Mouse (Mus musculus): ENCODE measurements around the gene Ntn5.

The Ntn5 gene

GRCm38 (mm10) chr7:45711316-45712021 is 27.6 kb downstream of the Ntn5 start:
- peak in 1 of 2 experiments; percentile 62 for DNase-seq (ENCODE audit: low spot score in 2 of 2)

DNA sequence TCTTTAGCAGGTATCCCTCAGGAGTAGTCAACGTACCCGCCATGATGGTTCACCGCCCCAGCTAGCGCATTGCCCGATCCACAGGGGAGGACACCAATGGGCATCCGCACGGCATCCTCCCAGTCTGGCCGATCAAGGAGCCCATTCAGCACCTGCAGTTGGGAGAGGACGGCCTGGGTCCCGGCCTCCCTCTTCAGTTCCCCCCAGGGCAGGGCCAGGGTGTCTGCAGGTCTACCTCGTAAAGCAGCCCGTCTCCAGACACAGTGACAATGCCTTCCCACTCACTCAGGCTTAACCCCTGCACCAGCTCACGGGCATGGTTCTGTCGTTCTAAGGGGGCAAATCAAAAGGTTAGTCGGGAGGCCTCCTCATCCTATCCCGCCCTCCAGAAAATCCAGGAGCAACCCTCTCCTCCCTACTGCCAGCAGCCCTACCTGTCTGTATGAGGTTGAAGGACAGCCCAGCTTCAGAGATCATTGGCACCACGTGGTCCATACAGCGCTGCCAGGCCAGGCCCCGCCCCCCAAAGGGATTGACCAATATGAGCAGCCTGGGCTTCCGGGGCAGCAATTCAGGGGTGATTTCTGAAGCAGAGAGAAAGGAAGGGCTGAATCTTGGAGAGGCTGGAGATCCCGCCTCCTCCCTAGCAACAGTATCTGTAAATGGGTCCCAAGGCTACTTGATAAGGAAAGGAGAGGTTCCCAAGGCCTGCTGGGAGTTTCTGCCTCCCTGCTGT is 28.4 kb downstream of the Ntn5 start:
- DNase-seq (ENCODE audit: low spot score in 2 of 2), result peak in 1 of 2 experiments; percentile 58

- peak in 1 of 2 experiments; percentile 53 for DNase-seq (ENCODE audit: low spot score in 2 of 2)
Measured at GRCm38 (mm10) chr7:45713396-45713795, 29.6 kb downstream of the Ntn5 start.

DNA sequence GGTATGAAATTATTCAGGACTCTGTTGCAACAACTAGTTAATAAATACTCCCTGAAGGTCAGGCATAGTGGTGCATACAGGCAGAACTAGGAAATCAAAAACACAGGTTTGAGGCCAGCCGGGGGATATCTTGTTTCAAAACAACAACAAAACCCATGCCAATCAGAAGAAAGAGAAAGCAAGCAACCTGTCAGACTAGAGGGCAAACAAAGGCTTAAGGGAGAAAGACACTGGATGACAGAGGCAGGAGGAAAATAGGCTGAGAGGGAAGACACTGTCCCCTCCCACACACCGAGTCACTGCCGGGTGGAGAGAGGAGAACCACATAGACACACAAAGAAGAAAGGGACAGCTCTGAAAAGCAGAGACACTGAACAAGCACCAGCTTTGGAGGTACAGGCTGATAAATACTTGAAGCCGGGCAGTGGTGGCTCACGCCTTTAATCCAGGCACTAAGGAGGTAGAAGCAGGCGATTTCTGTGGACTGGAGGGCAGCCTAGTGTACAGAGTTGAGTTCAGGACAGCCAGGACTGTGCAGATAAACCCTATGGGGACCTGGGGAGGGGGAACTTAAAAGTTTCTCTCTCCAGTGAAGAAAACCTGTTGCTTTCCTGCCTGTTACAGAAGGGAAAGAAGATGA is 30.2 kb downstream of the Ntn5 start:
- DNase-seq (ENCODE audit: low spot score in 2 of 2), result no peak

- peak in 1 of 2 experiments; percentile 28 for DNase-seq (ENCODE audit: low spot score in 2 of 2)
Measured at GRCm38 (mm10) chr7:45714630-45715089, 30.8 kb downstream of the Ntn5 start.

DNA sequence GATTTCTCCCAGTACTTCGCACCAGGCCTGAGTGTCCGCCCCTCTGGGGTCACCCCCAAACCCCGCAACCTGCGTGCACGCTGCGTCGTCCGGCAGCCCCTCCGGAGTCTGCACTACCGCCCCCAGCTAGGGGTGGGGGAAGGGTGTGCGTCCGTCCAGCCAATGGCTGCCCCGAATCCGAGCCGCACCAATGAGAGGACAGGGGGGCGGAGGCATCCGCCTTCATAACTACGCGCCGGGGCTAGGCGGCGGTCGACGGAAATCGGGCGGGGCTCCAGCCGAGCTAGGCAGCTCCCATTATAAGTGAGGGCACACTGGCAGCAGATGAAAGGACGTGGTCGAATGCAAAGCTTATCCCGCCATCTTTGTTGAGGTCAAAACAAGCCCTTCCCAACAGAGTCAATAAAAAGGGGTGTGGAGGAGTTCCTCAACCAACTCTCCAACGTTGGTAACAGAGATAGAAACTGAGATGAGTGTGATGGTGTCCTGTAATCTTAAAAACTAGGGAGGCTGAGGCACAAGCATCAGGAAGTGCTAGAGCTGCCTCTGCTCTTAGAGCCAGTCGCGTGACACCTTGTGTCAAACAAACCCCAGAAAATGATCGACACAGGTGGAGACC is 31.4 kb downstream of the Ntn5 start, which contains the start of gene Rpl18:
Gene Rpl18, plus strand, starts transcription at position 368 of the 619 bp plus-strand sequence.
- peak; percentile 99 for DNase-seq (ENCODE audit: low spot score in 2 of 2)

GRCm38 (mm10) chr7:45715741-45716459 is 32.1 kb downstream of the Ntn5 start:
- peak; percentile 62 to 64 for DNase-seq (ENCODE audit: low spot score in 2 of 2)

- DNase-seq (ENCODE audit: low spot score in 2 of 2), result no peak
Measured at GRCm38 (mm10) chr7:45716460-45716857, 32.6 kb downstream of the Ntn5 start.

- no peak for DNase-seq (ENCODE audit: low spot score in 2 of 2)
Measured at GRCm38 (mm10) chr7:45716952-45717917, 33.4 kb downstream of the Ntn5 start.

DNA sequence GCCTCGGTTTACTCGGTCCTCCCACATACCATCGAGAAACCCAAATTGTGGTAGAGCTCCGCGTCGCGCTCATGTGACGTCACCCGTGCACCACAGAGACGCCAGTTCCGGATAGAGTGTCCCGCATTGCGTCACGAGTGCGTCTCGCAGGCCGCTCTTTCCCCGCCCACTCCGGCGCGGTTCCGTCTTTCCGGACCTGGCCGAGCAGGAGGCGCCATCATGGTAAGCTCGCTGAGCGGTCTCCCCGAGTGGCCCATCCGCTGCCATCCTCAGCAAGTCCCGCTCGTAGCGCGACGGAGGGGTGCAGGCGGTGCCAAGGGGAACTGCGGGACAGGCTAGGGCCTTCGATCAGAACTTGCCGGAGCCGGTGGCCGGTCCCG is 34.1 kb downstream of the Ntn5 start, which contains the start of gene Sphk2:
Gene Sphk2, minus strand, starts transcription at position 85 of the 380 bp plus-strand sequence.
- DNase-seq (ENCODE audit: low spot score in 2 of 2), result peak; percentile 100

DNA sequence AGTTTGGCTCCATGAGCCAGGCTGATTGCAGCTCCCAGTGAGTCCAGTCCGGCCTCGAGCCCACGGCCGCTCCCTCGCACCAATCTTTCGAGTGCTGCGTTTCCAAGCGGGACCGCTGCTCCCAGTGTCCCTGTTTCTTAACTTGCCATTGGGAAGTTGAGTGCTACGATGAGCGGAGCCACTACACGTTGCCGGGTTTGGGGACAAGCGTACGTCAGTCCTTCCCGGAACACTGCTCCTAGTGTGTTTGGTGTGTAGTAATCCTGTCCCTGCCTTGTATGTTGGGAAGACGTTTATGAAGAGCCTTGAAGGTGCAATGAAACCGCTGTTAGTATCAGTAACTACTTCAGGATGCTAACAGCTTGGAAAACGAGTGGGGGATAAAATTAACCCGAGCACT is 34.5 kb downstream of the Ntn5 start:
- no peak for DNase-seq (ENCODE audit: low spot score in 2 of 2)

GRCm38 (mm10) chr7:45719180-45719579 is 35.4 kb downstream of the Ntn5 start:
- no peak for DNase-seq (ENCODE audit: low spot score in 2 of 2)

DNA sequence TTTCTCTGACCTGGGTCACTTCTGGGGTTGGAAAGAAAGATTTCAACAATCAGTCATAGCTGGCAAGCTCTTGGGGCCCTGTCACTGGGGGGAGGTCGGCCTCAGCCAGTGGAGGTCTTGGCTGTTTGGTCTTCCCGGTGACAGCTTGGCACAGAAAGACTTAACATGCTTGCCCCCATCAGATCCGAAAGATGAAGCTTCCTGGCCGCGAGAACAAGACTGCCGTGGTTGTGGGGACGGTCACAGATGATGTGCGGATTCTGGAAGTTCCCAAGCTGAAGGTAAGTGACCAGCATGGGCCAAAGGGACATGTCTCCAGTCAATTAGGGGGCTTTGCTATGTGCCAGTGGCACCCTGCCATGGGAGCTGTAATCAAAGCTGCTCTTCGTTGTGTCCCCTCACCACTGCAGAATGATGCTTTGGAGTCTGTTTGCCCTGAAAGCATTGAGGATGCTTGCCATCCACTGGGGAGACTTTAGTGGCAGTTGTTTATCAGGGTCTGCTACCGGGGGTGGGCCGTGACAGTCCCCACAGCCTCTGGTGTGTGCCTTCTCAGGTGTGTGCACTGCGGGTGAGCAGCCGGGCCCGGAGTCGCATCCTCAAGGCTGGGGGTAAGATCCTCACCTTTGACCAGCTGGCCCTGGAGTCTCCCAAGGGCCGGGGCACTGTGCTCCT is 36.1 kb downstream of the Ntn5 start:
- DNase-seq (ENCODE audit: low spot score in 2 of 2), result no peak

DNA sequence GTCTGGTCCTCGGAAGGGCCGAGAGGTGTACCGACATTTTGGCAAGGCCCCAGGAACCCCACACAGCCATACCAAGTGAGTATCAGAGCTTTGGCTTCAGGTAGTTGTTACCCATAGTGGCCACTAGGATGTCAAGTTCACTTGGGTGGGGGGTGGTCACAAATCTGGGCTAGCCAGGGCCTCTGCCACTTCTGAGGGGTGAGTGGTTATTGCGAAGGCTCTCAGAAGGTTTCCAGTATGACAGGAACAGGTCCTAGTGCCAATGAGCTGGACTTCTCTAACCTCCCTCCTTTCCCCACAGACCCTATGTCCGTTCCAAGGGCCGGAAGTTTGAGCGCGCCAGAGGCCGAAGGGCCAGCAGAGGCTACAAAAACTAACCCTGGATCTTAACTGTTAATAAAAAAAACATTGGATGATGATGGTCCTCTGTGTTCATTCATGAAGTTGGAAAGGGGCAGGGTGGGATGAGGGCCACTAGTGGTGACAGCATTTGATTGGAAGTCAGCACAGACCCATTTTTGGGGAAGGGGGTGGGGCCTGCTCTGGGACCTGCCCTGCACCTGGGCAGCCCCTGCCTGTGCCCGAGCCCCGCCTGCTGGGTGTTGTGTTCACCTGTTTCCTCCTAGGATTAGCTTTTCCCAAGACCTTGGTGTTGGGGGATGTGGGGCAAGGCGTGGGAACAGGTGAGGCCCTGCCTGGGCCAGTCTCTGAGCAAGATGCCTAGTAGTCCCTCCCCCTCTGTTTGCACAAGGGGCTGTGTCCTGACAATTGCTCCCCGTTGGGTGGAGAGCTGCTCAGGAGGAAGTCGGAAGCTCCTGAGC is 36.8 kb downstream of the Ntn5 start, which contains the start of gene Fam83e:
Gene Fam83e, plus strand, starts transcription at position 800 of the 821 bp plus-strand sequence.
- DNase-seq (ENCODE audit: low spot score in 2 of 2), result no peak

DNA sequence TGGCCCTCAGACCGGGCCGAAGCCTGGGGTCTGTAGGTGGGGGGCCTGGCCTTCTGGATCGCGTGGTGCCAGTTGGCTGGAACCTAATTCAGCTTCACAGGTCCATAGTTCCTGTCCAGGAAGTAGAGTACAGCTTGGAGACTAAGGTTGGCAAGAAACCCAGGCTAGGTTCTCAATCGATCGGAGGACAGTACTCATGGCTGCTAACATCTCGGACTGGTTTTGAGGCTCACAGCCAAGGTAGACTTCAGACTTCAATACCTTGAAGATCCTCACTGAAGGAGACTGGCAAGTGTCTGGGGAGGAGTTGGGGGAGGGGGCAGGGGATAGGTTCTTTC is 37.4 kb downstream of the Ntn5 start:
- no peak for DNase-seq (ENCODE audit: low spot score in 2 of 2)

DNA sequence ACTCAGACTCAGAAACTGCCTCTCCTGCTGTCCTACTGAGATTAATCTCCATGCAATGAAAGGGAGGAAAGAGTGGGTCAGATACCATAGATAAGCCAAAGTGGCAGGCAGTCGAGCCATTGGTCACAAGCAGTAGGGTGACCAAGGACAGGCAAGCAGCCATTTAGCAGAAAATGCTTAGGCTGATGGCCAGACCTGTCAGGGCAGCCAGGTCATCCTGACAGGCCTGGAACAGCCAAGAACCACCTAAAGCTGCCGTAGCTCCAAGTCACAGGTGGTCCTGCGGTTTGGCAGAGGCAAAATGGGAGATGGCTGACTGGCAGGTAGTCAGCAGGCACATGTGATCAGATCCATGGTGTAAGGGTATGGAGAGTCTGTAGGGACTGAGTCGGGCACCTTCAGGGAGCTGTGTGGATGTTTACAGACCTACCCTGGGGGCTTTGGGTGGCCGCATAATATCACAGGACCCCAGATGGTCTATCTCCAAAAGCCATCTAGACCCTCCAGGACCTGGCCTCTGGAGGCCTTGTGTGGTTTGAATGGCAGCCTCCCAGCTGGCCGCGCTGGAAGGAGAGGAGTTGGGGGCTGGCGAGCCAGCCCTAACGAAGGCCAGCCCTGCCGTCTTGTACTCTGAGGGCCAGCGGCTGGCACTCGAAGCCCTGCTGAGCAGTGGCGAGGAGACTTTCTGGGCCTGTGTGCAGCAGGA is 38.0 kb downstream of the Ntn5 start:
- DNase-seq (ENCODE audit: low spot score in 2 of 2), result no peak

DNA sequence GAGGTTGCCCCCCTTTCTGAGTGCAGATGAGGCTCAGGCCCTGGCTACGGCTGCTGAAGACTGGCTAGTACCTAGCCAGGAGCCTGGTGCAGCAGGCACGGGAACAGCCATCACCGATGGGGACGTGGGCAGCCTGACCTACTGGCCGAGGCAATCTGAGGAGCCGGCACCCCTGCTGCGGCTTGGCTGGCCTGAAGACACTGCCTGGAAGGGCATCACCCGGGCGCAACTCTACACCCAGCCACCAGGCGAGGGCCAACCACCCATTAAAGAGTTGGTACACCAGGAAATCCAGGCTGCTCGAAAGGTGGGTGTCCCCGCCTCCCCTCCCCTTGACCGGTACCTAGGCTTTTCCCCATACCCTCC is 38.5 kb downstream of the Ntn5 start:
- DNase-seq (ENCODE audit: low spot score in 2 of 2), result no peak

DNA sequence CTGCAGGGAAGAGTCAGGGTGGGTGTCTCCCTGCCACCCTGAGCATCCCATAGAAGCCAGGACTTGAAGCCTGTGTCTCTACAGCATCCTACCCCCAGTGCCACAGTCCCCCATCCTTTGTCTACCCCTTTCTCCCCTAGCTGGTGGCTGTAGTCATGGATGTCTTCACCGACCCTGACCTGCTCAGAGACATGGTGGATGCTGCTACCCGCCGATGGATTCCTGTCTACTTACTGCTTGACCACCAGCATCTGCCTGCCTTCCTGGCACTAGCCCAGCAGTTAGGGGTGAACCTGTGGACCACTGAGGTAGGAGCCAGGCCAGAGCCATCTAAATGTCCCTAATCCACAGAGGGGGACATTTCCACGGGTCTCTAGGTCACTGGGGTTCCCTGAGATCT is 39.5 kb downstream of the Ntn5 start:
- no peak for DNase-seq (ENCODE audit: low spot score in 2 of 2)
